Mouse (Mus musculus): Measurements from ENCODE around the gene Unc13a.

- TF ChIP-seq CEBPB (IDR thresholded peaks at IDR 0.05; ENCODE audit: low read depth) (no peak), CTCF (IDR thresholded peaks at IDR 0.05; ENCODE audit: control insufficient read depth, insufficient read depth, insufficient read length) (no peak)
These were observed at the start of gene Unc13a for GRCm38 (mm10) chr8:71671549-71671965.
